Mouse (Mus musculus): ENCODE results near the gene Traf6. TPM values are rescaled to one million over a fixed set of nuclear protein-coding genes. Genes with fewer than 3 reads are reported as not detected.

Traf6 gene
- polyA plus RNA-seq, 1 experiment from 2014 or later, result 14.0 TPM

- 22% methylated on average over 9 of the region's 9 CpGs for WGBS
- peak; percentile 94 for ATAC-seq (ENCODE audit: low FRiP score)
- Histone ChIP-seq H3K4me3 (no peak overlapping the region), H3K4me2 (replicated peaks) (no peak overlapping the region), H3K36me3 (no peaks in the 10 kb centered on the region), H3K9me3 (replicated peaks) (no peaks in the 10 kb centered on the region), H3K27ac (0 out of 2 replicates have a peak overlapping the region, but pooled peaks have one; percentile 18), H3K27me3 (no peaks in the 10 kb centered on the region), H3K9ac (no peak overlapping the region), H3K4me1 (0 out of 2 replicates have a peak, but pooled peaks cover 2% of the 10 kb centered on the region)
These were observed 13.0 kb upstream of the Traf6 start for GRCm38 (mm10) chr2:101665058-101665702.

GRCm38 (mm10) chr2:101665703-101666092 is 12.5 kb upstream of the Traf6 start:
- WGBS, result 73% methylated on average over 3 of the region's 3 CpGs
- Histone ChIP-seq H3K4me2 (replicated peaks) (no peak overlapping the region), H3K9ac (no peak overlapping the region), H3K36me3 (no peaks in the 10 kb centered on the region), H3K4me1 (0 out of 2 replicates have a peak, but pooled peaks cover 2% of the 10 kb centered on the region), H3K4me3 (no peak overlapping the region), H3K27me3 (no peaks in the 10 kb centered on the region), H3K27ac (0 out of 2 replicates have a peak overlapping the region, but pooled peaks have one; percentile 18), H3K9me3 (replicated peaks) (no peaks in the 10 kb centered on the region)
- ATAC-seq (ENCODE audit: low FRiP score), result 0 out of 2 replicates have a peak, but pooled peaks have one; percentile 36

GRCm38 (mm10) chr2:101668751-101669150 is 9.5 kb upstream of the Traf6 start:
- no peaks in the 10 kb centered on the region for H3K9me3 ChIP-seq (replicated peaks)
- H3K36me3 ChIP-seq, result no peaks in the 10 kb centered on the region
- no peak overlapping the region for H3K4me3 ChIP-seq
- WGBS, result 95% methylated on average over 3 of the region's 3 CpGs
- H3K27ac ChIP-seq, result no peak overlapping the region
- no peaks in the 10 kb centered on the region for H3K27me3 ChIP-seq
- ATAC-seq (ENCODE audit: low FRiP score), result no peak
- no peak overlapping the region for H3K9ac ChIP-seq
- H3K4me2 ChIP-seq (replicated peaks), result no peak overlapping the region
- 0 out of 2 replicates have a peak, but pooled peaks cover 2% of the 10 kb centered on the region for H3K4me1 ChIP-seq

- no peak overlapping the region for H3K4me3 ChIP-seq
- no peaks in the 10 kb centered on the region for H3K36me3 ChIP-seq
- WGBS, result 77% methylated on average over 3 of the region's 3 CpGs
- ATAC-seq (ENCODE audit: low FRiP score), result no peak
- H3K9ac ChIP-seq, result no peak overlapping the region
- H3K9me3 ChIP-seq (replicated peaks), result no peaks in the 10 kb centered on the region
- H3K27me3 ChIP-seq, result peaks cover 5% of the 10 kb centered on the region; the same call in 1 of the 2 replicates
- no peak overlapping the region for H3K4me2 ChIP-seq (replicated peaks)
- H3K27ac ChIP-seq, result no peak overlapping the region
- no peaks in the 10 kb centered on the region for H3K4me1 ChIP-seq
These were observed 4.7 kb upstream of the Traf6 start for GRCm38 (mm10) chr2:101673547-101673946.

- Histone ChIP-seq H3K4me3 (peak overlapping the region; percentile 84), H3K36me3 (peaks cover 9% of the 10 kb centered on the region), H3K9me3 (replicated peaks) (no peaks in the 10 kb centered on the region), H3K4me2 (replicated peaks) (peak overlapping the region; percentile 81), H3K9ac (peak overlapping the region; percentile 95), H3K4me1 (peaks cover 4% of the 10 kb centered on the region), H3K27ac (no peak overlapping the region), H3K27me3 (peaks cover 5% of the 10 kb centered on the region; the same call in 1 of the 2 replicates)
- 2% methylated on average over 15 of the region's 15 CpGs for WGBS
- ATAC-seq (ENCODE audit: low FRiP score), result no peak
These were observed 1.0 kb downstream of the Traf6 start for GRCm38 (mm10) chr2:101679164-101679784.

GRCm38 (mm10) chr2:101684421-101684820 is 6.2 kb downstream of the Traf6 start:
- Histone ChIP-seq H3K9ac (no peak overlapping the region), H3K9me3 (replicated peaks) (no peaks in the 10 kb centered on the region), H3K4me1 (peaks cover under 1% of the 10 kb centered on the region), H3K27ac (no peak overlapping the region), H3K36me3 (peaks cover 50% of the 10 kb centered on the region), H3K4me3 (no peak overlapping the region), H3K4me2 (replicated peaks) (no peak overlapping the region), H3K27me3 (no peaks in the 10 kb centered on the region)
- 93% methylated on average over 12 of the region's 12 CpGs for WGBS
- ATAC-seq (ENCODE audit: low FRiP score), result no peak

GRCm38 (mm10) chr2:101688011-101688410 is 9.8 kb downstream of the Traf6 start:
- WGBS, result 95% methylated on average over 5 of the region's 5 CpGs
- Histone ChIP-seq H3K4me3 (no peak overlapping the region), H3K27ac (no peak overlapping the region), H3K4me2 (replicated peaks) (no peak overlapping the region), H3K9ac (no peak overlapping the region), H3K36me3 (peaks cover 66% of the 10 kb centered on the region), H3K4me1 (no peaks in the 10 kb centered on the region), H3K9me3 (replicated peaks) (no peaks in the 10 kb centered on the region), H3K27me3 (no peaks in the 10 kb centered on the region)
- no peak for ATAC-seq (ENCODE audit: low FRiP score)

GRCm38 (mm10) chr2:101690252-101690827 is 12.1 kb downstream of the Traf6 start:
- no peak overlapping the region for H3K4me2 ChIP-seq (replicated peaks)

GRCm38 (mm10) chr2:101693043-101693442 is 14.8 kb downstream of the Traf6 start:
- no peak overlapping the region for H3K9ac ChIP-seq
- peaks cover 59% of the 10 kb centered on the region for H3K36me3 ChIP-seq
- no peaks in the 10 kb centered on the region for H3K9me3 ChIP-seq (replicated peaks)
- 78% methylated on average over 4 of the region's 4 CpGs for WGBS
- no peak for ATAC-seq (ENCODE audit: low FRiP score)
- H3K27me3 ChIP-seq, result no peaks in the 10 kb centered on the region
- H3K4me3 ChIP-seq, result no peak overlapping the region
- no peak overlapping the region for H3K27ac ChIP-seq
- no peaks in the 10 kb centered on the region for H3K4me1 ChIP-seq
- H3K4me2 ChIP-seq (replicated peaks), result no peak overlapping the region

More at GRCm38 (mm10) chr2:101690252-101690827, 12.1 kb downstream of the Traf6 start:
- H3K27ac ChIP-seq, result no peak overlapping the region
- H3K27me3 ChIP-seq, result no peaks in the 10 kb centered on the region
- no peak for ATAC-seq (ENCODE audit: low FRiP score)
- H3K36me3 ChIP-seq, result peaks cover 56% of the 10 kb centered on the region
- no peak overlapping the region for H3K4me3 ChIP-seq
- no peak overlapping the region for H3K9ac ChIP-seq
- H3K9me3 ChIP-seq (replicated peaks), result no peaks in the 10 kb centered on the region
- 94% methylated on average over 9 of the region's 9 CpGs for WGBS
- H3K4me1 ChIP-seq, result no peaks in the 10 kb centered on the region

GRCm38 (mm10) chr2:101693577-101694215 is 15.5 kb downstream of the Traf6 start:
- peaks cover 57% of the 10 kb centered on the region for H3K36me3 ChIP-seq
- no peaks in the 10 kb centered on the region for H3K27me3 ChIP-seq
- 68% methylated on average over 5 of the region's 5 CpGs for WGBS
- no peaks in the 10 kb centered on the region for H3K4me1 ChIP-seq
- no peak for ATAC-seq (ENCODE audit: low FRiP score)
- H3K4me3 ChIP-seq, result no peak overlapping the region
- H3K4me2 ChIP-seq (replicated peaks), result no peak overlapping the region
- no peak overlapping the region for H3K27ac ChIP-seq
- H3K9me3 ChIP-seq (replicated peaks), result no peaks in the 10 kb centered on the region
- H3K9ac ChIP-seq, result no peak overlapping the region

GRCm38 (mm10) chr2:101695584-101695983 is 17.4 kb downstream of the Traf6 start:
- H3K4me2 ChIP-seq (replicated peaks), result no peak overlapping the region
- H3K4me1 ChIP-seq, result no peaks in the 10 kb centered on the region
- ATAC-seq (ENCODE audit: low FRiP score), result no peak
- H3K27me3 ChIP-seq, result no peaks in the 10 kb centered on the region
- no peaks in the 10 kb centered on the region for H3K9me3 ChIP-seq (replicated peaks)
- H3K4me3 ChIP-seq, result no peak overlapping the region
- no peak overlapping the region for H3K9ac ChIP-seq
- no peak overlapping the region for H3K27ac ChIP-seq
- H3K36me3 ChIP-seq, result peaks cover 60% of the 10 kb centered on the region
- 89% methylated on average over 7 of the region's 7 CpGs for WGBS

- Histone ChIP-seq H3K4me2 (replicated peaks) (no peak overlapping the region), H3K27ac (no peak overlapping the region), H3K9ac (no peak overlapping the region), H3K27me3 (no peaks in the 10 kb centered on the region), H3K4me1 (no peaks in the 10 kb centered on the region), H3K9me3 (replicated peaks) (no peaks in the 10 kb centered on the region), H3K4me3 (no peak overlapping the region), H3K36me3 (peaks cover 45% of the 10 kb centered on the region)
- WGBS, result 92% methylated on average over 4 of the region's 4 CpGs
- no peak for ATAC-seq (ENCODE audit: low FRiP score)
These were observed 21.1 kb downstream of the Traf6 start for GRCm38 (mm10) chr2:101699284-101699683.
